Mouse (Mus musculus) common myeloid progenitor, adult 5-6 weeks (primary cell): ENCODE results near the gene Igsf9. TPM values are rescaled to one million over a fixed set of nuclear protein-coding genes. Genes with fewer than 3 reads are reported as not detected.

Experiments used
- ATAC-seq: replicated peaks from 2 replicates; pipeline ENCODE4 v1.8.0; 2016; ENCODE audit warnings: low read depth, mild to moderate bottlenecking, moderate TSS enrichment, inconsistent platforms; ENCODE audit not compliant: poor library complexity, severe bottlenecking
- total RNA-seq: library from RNA; stranded (forward); fragments of 200-1000, 187-1606 nt; gene quantifications from 2 replicates; pipeline ENCODE4 v1.2.3, GENCODE M21; 2017

The Igsf9 gene
- total RNA-seq, 1 experiment from 2014 or later = 0.14 TPM

GRCm38 (mm10) chr1:172539827-172540226 lies 58.2 kb downstream of the Igsf9 start:
- ATAC-seq = no peak

DNA sequence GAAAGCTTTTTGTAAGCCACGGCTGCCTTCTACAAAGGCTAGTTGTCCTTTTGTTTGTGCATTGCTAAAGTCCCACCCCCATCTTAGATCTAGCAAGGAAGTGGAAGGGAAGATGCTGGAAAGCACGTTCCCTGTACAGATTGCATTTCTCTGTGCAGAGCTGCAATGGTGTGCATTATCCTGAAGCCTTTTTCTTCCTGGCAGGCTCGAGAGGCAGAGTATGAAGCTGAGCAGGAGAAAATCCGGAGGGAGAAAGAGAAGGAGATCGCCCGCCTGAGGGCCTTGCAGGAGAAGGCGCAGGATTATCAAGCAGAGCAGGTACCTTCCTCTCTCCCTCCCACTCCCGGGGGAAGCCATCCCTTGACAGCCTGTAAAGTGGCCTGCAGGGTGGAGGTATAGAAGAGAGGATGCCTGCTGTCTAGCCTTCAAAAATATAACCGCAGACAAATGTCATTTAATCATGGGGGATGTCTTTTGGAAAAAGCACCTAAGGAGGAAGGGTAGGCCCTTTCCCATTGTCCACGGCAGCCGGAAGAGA lies 58.8 kb downstream of the Igsf9 start:
- no peak for ATAC-seq

GRCm38 (mm10) chr1:172546062-172546461 lies 64.5 kb downstream of the Igsf9 start:
- ATAC-seq = no peak

Other genes with a start within 250 kb of the Igsf9 start
- not detected in 2 replicates for gene Atp1a4, start 223.4 kb upstream of the Igsf9 start, total RNA-seq
- gene Igsf8, start 220.1 kb upstream of the Igsf9 start, total RNA-seq = 18.2 and 20.0 TPM in 2 replicates
- gene Atp1a2, start 183.7 kb upstream of the Igsf9 start, total RNA-seq = not detected in 2 replicates
- not detected in 2 replicates for gene Kcnj9, start 152.5 kb upstream of the Igsf9 start, total RNA-seq
- gene Kcnj10, start 140.6 kb upstream of the Igsf9 start, total RNA-seq = 0.27 and 0.39 TPM in 2 replicates
- gene Pigm, start 105.2 kb upstream of the Igsf9 start, total RNA-seq = 17.5 and 20.4 TPM in 2 replicates
- not detected in 2 replicates for gene Slamf9, start 6.4 kb upstream of the Igsf9 start, total RNA-seq
- gene Tagln2, start 18.3 kb downstream of the Igsf9 start, total RNA-seq = 212 and 241 TPM in 2 replicates
- 0.32 and 2.0 TPM in 2 replicates for gene Cfap45, start 39.0 kb downstream of the Igsf9 start, total RNA-seq
- not detected in 2 replicates for gene Vsig8, start 74.2 kb downstream of the Igsf9 start, total RNA-seq
- 0.44 TPM in 1 of 2 replicates, not detected in the other for gene Slamf8, start 108.8 kb downstream of the Igsf9 start, total RNA-seq
- gene Fcrl6, start 120.8 kb downstream of the Igsf9 start, total RNA-seq = not detected in 2 replicates
- 0.82 and 2.6 TPM in 2 replicates for gene Dusp23, start 151.2 kb downstream of the Igsf9 start, total RNA-seq
- gene Crp, start 216.3 kb downstream of the Igsf9 start, total RNA-seq = not detected in 2 replicates